Mouse (Mus musculus): Measurements from ENCODE around the gene Zfp462. TPM values are rescaled to one million over a fixed set of nuclear protein-coding genes. Genes with fewer than 3 reads are reported as not detected.
A peak's percentile ranks its signal among the peaks of the same experiment; 100 is the strongest.
"Not testable (repeated sequence)": the region's sequence is repeated elsewhere in the genome, so short reads cannot be mapped to it uniquely, and the experiment has no call there.

Gene Zfp462
- polyA plus RNA-seq, 1 experiment from 2014 or later = 3.8 TPM

- DNase-seq (no peak), ATAC-seq (ENCODE audit: insufficient read depth) (no peak)
- Histone ChIP-seq H3K27ac (ENCODE audit: low read depth) (no peak overlapping the region), H3K4me3 (ENCODE audit: low read depth, low read length) (no peak overlapping the region), H3K9me3 (ENCODE audit: low read depth, low read length) (no peaks in the 10 kb centered on the region), H3K27me3 (ENCODE audit: insufficient read depth, low read length) (no peaks in the 10 kb centered on the region), H3K4me2 (no peak overlapping the region), H3K4me1 (ENCODE audit: insufficient read depth) (no peaks in the 10 kb centered on the region), H3K36me3 (ENCODE audit: insufficient read depth) (no peaks in the 10 kb centered on the region), H3K9ac (no peak overlapping the region)
- WGBS = 86% methylated on average over 2 of the region's 2 CpGs
- TF ChIP-seq CTCF (IDR thresholded peaks at IDR 0.05; ENCODE audit: low read depth) = no peak
Measured at GRCm38 (mm10) chr4:54924306-54924705, 20.5 kb upstream of the Zfp462 start.

- WGBS = 94% methylated on average over 4 of the region's 5 CpGs
- H3K4me3 ChIP-seq (ENCODE audit: low read depth, low read length); H3K27ac ChIP-seq (ENCODE audit: low read depth); H3K27me3 ChIP-seq (ENCODE audit: insufficient read depth, low read length); H3K9me3 ChIP-seq (ENCODE audit: low read depth, low read length); ATAC-seq (ENCODE audit: insufficient read depth); H3K4me1 ChIP-seq (ENCODE audit: insufficient read depth); H3K4me2 ChIP-seq; H3K9ac ChIP-seq; H3K36me3 ChIP-seq (ENCODE audit: insufficient read depth); DNase-seq: not testable (repeated sequence)
Measured at GRCm38 (mm10) chr4:54926456-54926855, 18.4 kb upstream of the Zfp462 start.

DNA sequence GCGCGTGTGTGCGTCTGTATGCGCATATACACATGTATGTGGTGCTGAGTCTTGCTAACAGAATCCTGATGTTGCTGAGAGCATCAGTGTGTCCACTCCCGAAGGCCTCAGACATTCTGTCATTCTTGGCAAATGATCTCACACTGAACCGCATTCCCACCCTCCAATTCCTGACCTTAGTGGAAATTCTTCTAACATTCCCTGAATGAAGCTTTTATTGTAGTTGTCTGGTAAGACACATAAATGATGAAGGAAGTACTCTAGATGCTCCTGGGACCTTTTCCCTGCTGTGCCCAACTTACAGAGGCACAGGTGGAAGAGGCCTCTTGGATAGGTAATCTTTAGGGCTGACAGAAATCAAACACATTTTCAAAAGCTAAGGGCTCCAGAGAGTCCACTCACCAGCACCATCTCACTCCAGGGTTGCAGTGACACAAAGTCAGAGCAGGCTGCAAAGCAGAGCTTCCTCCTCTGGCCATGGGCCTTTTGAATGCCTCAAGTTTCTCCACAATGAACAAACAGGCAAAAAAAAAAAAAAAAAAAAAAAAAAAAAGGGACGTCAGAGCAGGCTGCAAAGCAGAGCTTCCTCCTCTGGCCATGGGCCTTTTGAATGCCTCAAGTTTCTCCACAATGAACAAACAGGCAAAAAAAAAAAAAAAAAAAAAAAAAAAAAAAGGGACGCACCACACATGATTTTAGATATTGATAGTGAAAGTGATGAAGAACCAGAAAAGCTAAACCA is 17.4 kb upstream of the Zfp462 start:
- not testable (repeated sequence) for H3K9ac ChIP-seq; DNase-seq; H3K9me3 ChIP-seq (ENCODE audit: low read depth, low read length); H3K4me3 ChIP-seq (ENCODE audit: low read depth, low read length); H3K36me3 ChIP-seq (ENCODE audit: insufficient read depth); ATAC-seq (ENCODE audit: insufficient read depth); H3K27me3 ChIP-seq (ENCODE audit: insufficient read depth, low read length); H3K27ac ChIP-seq (ENCODE audit: low read depth); H3K4me2 ChIP-seq; H3K4me1 ChIP-seq (ENCODE audit: insufficient read depth)
- WGBS = 78% methylated on average over 8 of the region's 8 CpGs

GRCm38 (mm10) chr4:54929686-54930085 is 15.2 kb upstream of the Zfp462 start:
- WGBS = 63% methylated on average over 2 of the region's 2 CpGs
- no peaks in the 10 kb centered on the region for H3K36me3 ChIP-seq (ENCODE audit: insufficient read depth)

DNA sequence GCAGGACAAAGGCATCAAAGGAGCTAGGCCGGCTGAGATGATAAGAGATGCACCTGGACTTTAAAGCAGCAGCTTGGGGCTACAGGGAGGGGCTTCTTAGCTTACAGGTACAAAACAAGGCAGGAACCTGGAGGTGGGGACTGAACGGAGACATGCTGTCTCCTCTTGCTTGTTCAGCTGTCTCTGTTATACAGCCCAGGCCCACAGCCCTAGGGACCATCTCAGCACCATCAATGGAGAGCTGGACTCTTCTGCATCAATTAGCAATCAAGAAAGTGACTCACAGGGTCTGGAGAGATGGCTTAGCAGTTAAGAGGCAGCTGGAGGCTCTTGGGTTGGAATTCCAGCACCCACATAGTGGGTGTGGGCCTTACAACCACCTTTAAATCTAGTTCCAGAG is 12.2 kb upstream of the Zfp462 start:
- no peak for ATAC-seq (ENCODE audit: insufficient read depth)
- DNase-seq = no peak
- Histone ChIP-seq H3K4me3 (ENCODE audit: low read depth, low read length) (no peak overlapping the region), H3K4me2 (no peak overlapping the region), H3K36me3 (ENCODE audit: insufficient read depth) (no peaks in the 10 kb centered on the region), H3K4me1 (ENCODE audit: insufficient read depth) (no peaks in the 10 kb centered on the region), H3K27me3 (ENCODE audit: insufficient read depth, low read length) (no peaks in the 10 kb centered on the region), H3K27ac (ENCODE audit: low read depth) (no peak overlapping the region), H3K9ac (no peak overlapping the region), H3K9me3 (ENCODE audit: low read depth, low read length) (no peaks in the 10 kb centered on the region)
- TF ChIP-seq CTCF (IDR thresholded peaks at IDR 0.05; ENCODE audit: low read depth) = no peak
- 21% methylated on average over 2 of the region's 2 CpGs for WGBS

More at GRCm38 (mm10) chr4:54929686-54930085, 15.2 kb upstream of the Zfp462 start:
- Histone ChIP-seq H3K4me3 (ENCODE audit: low read depth, low read length) (no peak overlapping the region), H3K9ac (no peak overlapping the region), H3K4me2 (no peak overlapping the region), H3K4me1 (ENCODE audit: insufficient read depth) (no peaks in the 10 kb centered on the region), H3K27me3 (ENCODE audit: insufficient read depth, low read length) (no peaks in the 10 kb centered on the region), H3K27ac (ENCODE audit: low read depth) (no peak overlapping the region), H3K9me3 (ENCODE audit: low read depth, low read length) (no peaks in the 10 kb centered on the region)
- ATAC-seq (ENCODE audit: insufficient read depth) (no peak), DNase-seq (no peak)
- no peak for TF ChIP-seq CTCF (IDR thresholded peaks at IDR 0.05; ENCODE audit: low read depth)

- ATAC-seq (ENCODE audit: insufficient read depth) (no peak), DNase-seq (no peak)
- Histone ChIP-seq H3K36me3 (ENCODE audit: insufficient read depth) (no peaks in the 10 kb centered on the region), H3K4me1 (ENCODE audit: insufficient read depth) (no peaks in the 10 kb centered on the region), H3K9ac (no peak overlapping the region), H3K4me3 (ENCODE audit: low read depth, low read length) (no peak overlapping the region), H3K4me2 (no peak overlapping the region), H3K27ac (ENCODE audit: low read depth) (no peak overlapping the region), H3K27me3 (ENCODE audit: insufficient read depth, low read length) (no peaks in the 10 kb centered on the region), H3K9me3 (ENCODE audit: low read depth, low read length) (no peaks in the 10 kb centered on the region)
- WGBS = 91% methylated on average over 1 of the region's 1 CpGs
- no peak for TF ChIP-seq CTCF (IDR thresholded peaks at IDR 0.05; ENCODE audit: low read depth)
Measured at GRCm38 (mm10) chr4:54937161-54937560, 7.7 kb upstream of the Zfp462 start.

GRCm38 (mm10) chr4:54945603-54946445 is 976 bp downstream of the Zfp462 start:
- DNase-seq (peak; percentile 67), ATAC-seq (ENCODE audit: insufficient read depth) (no peak)
- WGBS = 1% methylated on average over 36 of the region's 36 CpGs
- H3K9ac ChIP-seq = peak overlapping the region; percentile 89
- H3K4me2 ChIP-seq = peak overlapping the region; percentile 91
- peak overlapping the region; percentile 67 for H3K4me3 ChIP-seq (ENCODE audit: low read depth, low read length)
- peaks cover 16% of the 10 kb centered on the region for H3K4me1 ChIP-seq (ENCODE audit: insufficient read depth)
- no peaks in the 10 kb centered on the region for H3K9me3 ChIP-seq (ENCODE audit: low read depth, low read length)
- peak overlapping the region; percentile 82; the same call in 1 of the 2 replicates for H3K27ac ChIP-seq (ENCODE audit: low read depth)
- TF ChIP-seq CTCF (IDR thresholded peaks at IDR 0.05; ENCODE audit: low read depth) = no peak
- H3K36me3 ChIP-seq (ENCODE audit: insufficient read depth) = no peaks in the 10 kb centered on the region
- H3K27me3 ChIP-seq (ENCODE audit: insufficient read depth, low read length) = no peaks in the 10 kb centered on the region
